Mouse (Mus musculus) bone marrow, adult 2 months (tissue): ENCODE results near the gene Smarca1.

ENCODE experiments used
- CTCF ChIP-seq: fragments of 200-500 bp; IDR thresholded peaks from 2 replicates; pipeline ENCODE4 v1.5.1; 2011; ENCODE audit warnings: low read length, control low read depth; ENCODE audit not compliant: control insufficient read depth, insufficient read depth
- POLR2A ChIP-seq: fragments of 200-500 bp; IDR thresholded peaks from 2 replicates; pipeline ENCODE4 v1.6.1; 2011; ENCODE audit warnings: low read depth, mild to moderate bottlenecking, control low read depth, low read length, borderline replicate concordance; ENCODE audit not compliant: control insufficient read depth

GRCm38 (mm10) chrX:47916831-47917230 lies 24.1 kb upstream of the Smarca1 start:
- TF ChIP-seq CTCF, result no peak
- TF ChIP-seq POLR2A, result no peak
